Mouse (Mus musculus) left cerebral cortex, adult 9 months (tissue): ENCODE results near the gene Ugt1a6b.
"Not testable (repeated sequence)": the region's sequence is repeated elsewhere in the genome, so short reads cannot be mapped to it uniquely, and the experiment has no call there.

Source experiments
- DNase-seq, 2 experiments: peaks; one replicate each; pipeline ENCODE4 v3.0.0; 2022; ENCODE audit warnings: low spot score in 2 of 2

Ugt1a6b gene

GRCm38 (mm10) chr1:88223591-88223990 is 120.5 kb downstream of the Ugt1a6b start:
- DNase-seq = no peak

GRCm38 (mm10) chr1:88224029-88224776 is 121.2 kb downstream of the Ugt1a6b start:
- DNase-seq = no peak

- not testable (repeated sequence) for DNase-seq
Measured at GRCm38 (mm10) chr1:88225301-88225700, 122.2 kb downstream of the Ugt1a6b start.

DNA sequence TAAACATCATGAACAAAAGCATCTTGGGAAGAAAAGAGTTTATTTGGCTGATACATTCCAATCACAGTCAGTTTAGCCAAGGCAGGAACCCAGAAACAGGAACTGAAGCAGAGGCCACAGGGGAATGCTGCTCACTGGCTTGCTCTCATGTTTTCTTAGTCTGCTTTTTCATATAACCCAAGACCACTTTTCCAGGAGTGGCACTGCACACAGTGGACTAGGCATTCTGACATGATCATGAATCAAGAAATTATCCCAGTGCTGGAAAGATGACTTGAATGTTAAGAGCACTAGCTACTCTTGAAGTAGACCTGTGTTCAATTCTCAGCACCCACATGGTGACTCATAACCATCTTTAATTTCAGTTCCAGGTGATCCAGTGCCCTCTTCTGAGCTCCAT is 122.7 kb downstream of the Ugt1a6b start:
- no peak for DNase-seq

- DNase-seq = peak in 1 of 2 experiments; percentile 24
Measured at GRCm38 (mm10) chr1:88226670-88227379, 123.8 kb downstream of the Ugt1a6b start, which contains the start of gene Mroh2a. TSS of gene Mroh2a (plus strand) at chr1:88226986.

DNA sequence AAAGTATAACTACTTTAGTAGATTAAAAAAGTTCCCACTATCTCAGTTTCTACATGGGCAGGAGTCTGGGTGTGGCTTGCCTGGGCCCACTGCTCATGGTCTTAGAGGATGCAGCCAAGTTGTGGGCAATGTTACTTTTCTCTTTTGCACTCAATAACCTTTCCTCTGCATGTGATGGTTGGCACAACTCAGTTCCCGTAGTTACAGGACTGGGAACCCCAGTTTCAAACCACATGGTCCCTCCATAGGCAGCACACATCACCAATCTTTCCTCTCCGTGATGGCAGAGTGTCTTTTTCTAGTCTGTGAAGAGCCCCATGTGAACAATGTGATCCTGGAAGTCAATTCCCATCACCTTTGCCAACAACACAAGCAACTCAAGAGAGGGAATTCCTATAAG is 124.4 kb downstream of the Ugt1a6b start:
- DNase-seq = peak in 1 of 2 experiments; percentile 10

DNA sequence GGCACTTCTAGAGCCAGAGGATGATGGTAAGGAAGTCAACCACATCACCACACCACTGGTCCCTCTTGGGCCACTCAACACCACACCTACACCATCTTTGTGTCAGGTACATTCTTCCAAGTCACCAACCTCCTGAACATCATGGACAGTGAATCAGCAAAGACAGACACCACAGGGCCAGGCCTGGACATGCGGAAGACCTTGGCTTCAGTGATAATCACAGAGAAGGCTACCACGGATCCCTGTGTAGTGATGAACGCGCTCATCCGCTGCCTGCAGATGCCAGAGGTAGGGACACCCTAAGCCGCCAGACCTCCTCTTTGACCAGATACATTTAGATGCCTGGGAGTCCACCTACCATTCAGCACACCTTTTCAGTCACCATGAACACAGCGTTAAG is 125.1 kb downstream of the Ugt1a6b start:
- DNase-seq = no peak

DNA sequence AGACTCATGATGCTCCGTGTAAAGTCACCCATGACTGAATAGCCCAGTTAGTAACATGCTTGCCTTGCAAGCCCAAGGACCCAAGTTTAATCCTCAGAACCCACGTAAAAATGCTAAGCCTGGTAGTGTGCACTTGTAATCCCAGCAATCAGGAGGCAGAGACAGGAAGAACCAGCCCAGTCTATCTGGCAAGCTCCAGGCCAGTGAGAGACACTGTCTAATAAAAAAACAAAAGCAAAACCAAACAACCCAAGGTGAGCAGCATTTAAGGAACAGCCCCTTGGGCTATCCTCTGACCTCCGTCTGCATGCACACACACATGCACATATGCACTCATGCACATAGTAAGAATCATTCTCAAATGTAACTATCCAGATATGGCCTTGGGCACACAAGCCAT is 126.5 kb downstream of the Ugt1a6b start:
- DNase-seq = no peak

DNA sequence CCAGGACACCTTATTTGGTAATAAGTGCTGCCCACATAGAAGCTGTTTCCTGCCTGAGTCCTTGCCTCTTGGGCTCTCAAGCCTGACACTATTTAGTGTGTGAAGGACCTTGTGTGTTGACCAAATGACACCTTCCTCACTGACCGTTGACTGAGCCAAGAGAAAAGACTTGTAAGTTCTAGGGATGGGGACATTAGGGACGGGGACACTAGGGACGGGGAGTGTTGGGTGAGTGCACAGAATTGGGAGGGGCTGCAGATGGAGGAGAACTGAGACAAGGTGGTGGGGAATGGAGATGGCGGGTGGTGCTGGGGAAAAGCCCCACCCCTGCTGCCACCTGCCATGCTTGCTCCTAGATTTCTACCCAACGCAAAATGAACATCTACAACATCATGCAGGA is 126.9 kb downstream of the Ugt1a6b start:
- no peak for DNase-seq

DNA sequence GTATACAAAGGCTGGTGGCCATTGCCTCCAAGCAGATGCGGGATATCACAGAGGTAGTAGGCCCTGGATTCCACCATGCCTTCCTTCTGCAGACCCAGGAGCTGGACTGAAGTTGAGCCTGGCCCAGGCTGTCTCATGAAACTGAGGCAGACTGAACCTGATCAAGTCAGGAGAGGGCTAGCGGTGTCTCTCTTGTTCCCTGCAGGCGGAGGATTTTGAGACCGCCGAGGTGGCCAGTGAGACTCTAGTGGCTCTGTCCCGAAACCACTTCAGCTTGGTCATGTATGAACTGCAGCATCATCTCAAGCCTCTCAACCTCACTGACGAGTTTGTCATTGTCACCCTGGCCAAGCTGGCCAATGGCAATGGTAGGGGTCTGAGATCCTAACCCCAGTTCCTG is 127.4 kb downstream of the Ugt1a6b start:
- DNase-seq = no peak

DNA sequence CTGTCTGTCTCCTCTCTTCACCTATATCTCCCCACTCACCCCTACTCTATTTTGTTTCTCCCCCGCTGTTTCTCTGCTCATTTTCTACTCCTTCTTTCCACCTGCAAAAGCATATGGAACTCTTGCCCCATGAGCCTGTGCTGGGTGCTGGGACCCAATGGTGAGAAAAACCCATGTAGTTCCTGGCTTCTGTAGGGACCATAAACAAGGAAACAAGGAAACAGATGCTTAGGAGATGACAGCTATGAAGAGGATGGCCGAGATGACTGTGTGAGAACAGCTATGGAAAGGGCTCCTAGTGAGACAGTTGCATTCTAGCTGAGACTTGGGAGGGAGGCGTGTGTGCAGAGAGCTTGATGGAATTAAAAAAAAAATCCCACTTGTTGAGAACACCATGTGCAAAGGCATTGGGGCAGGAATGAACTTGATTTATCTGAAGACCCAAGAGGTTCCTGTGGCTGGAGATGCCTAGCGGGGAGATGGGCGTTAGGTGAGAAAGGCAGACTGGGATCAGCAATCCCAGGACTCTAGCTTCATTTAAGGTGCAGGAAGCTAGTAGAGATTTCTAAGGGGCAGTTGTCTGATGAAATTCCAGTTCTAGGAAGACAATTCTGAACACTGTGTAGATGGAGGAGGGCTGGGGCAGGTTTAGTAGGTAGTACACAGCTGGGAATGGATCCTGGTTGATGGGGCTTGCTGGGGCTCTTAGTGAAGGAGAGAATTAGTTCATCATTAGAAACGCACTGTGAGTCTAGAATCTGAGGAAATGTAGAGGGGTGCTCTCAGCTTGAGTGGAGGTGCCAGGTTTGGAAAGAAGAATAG is 128.1 kb downstream of the Ugt1a6b start:
- DNase-seq = no peak

GRCm38 (mm10) chr1:88231803-88232499 is 128.9 kb downstream of the Ugt1a6b start:
- no peak for DNase-seq

- DNase-seq = no peak
Measured at GRCm38 (mm10) chr1:88232664-88233380, 129.8 kb downstream of the Ugt1a6b start.

- no peak for DNase-seq
Measured at GRCm38 (mm10) chr1:88233421-88234247, 130.6 kb downstream of the Ugt1a6b start.

GRCm38 (mm10) chr1:88234248-88234610 is 131.2 kb downstream of the Ugt1a6b start:
- DNase-seq = no peak

DNA sequence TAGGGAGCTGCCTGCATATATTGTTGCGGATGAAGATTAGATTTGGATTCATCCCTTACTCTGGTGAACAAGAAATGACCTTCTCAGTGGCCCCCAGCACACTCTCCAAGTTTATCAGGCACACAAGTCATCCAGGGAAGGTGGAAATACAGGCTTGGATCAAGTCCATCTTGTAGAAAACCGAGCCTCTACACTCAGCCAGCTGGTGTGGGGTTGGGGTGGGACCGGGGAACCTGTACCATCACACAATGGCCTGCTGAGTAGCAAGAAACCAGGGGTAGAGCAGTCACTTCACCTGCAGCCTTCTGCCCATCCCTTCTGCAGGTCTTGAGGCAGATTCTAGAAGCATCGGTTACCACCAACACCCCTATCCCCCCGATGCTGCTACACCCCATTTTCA is 131.6 kb downstream of the Ugt1a6b start:
- DNase-seq = no peak

- DNase-seq = no peak
Measured at GRCm38 (mm10) chr1:88235046-88235893, 132.2 kb downstream of the Ugt1a6b start.

- DNase-seq = no peak
Measured at GRCm38 (mm10) chr1:88235894-88236415, 132.9 kb downstream of the Ugt1a6b start.

GRCm38 (mm10) chr1:88237311-88237710 is 134.3 kb downstream of the Ugt1a6b start:
- no peak for DNase-seq
